Mouse (Mus musculus): ENCODE measurements at regions not wholly inside any gene's neighbourhood (a gene's known extent, or its start where the extent isn't known, plus 50 kb on each side); places are given as distances from the start of the nearest gene placed in this dataset.

DNA sequence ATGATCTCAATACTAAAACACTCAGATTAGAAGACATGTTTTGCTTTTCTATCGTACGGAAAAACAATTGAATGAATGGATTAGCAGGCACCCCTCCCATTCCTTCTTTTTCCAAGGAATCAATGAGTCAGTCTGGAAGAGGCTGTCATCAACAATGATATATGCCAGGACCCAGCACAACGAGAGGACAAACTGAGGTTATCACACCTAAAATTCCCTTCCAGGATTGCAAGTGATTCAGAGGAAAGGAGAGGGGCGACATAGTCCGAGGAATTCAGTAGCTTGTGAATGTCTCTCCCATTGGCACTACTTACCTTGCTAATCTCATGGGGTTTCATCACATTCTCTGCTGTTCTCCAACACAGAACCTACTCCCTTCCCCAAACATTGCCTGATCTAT is 620.1 kb upstream of the Mpdz start:
- TF ChIP-seq GATA1 (IDR thresholded peaks at IDR 0.05; ENCODE audit: low read depth, low read length) = no peak
- TF ChIP-seq TCF12 (IDR thresholded peaks at IDR 0.05; ENCODE audit: low read depth, low read length) = no peak
- no peak for TF ChIP-seq CHD2 (IDR thresholded peaks at IDR 0.05; ENCODE audit: low read length)
- TF ChIP-seq RAD21 (IDR thresholded peaks at IDR 0.05; ENCODE audit: low read depth, low read length) = no peak
- no peak for TF ChIP-seq BHLHE40 (IDR thresholded peaks at IDR 0.05; ENCODE audit: borderline replicate concordance, low read depth, low read length)
- Histone ChIP-seq H3K36me3 (ENCODE audit: control insufficient read depth in 1 of 2, insufficient read depth in 2 of 2, low read length in 2 of 2) (no peaks in the 10 kb centered on the region), H3K79me2 (ENCODE audit: control insufficient read depth, insufficient read depth, low read length, poor library complexity) (no peaks in the 10 kb centered on the region), H3K9me3 (replicated peaks; ENCODE audit: insufficient read depth, low read length) (no peaks in the 10 kb centered on the region), H3K9ac (ENCODE audit: control insufficient read depth, low read depth, low read length, poor library complexity, severe bottlenecking) (no peak overlapping the region), H3K4me3 (ENCODE audit: control insufficient read depth in 1 of 2, insufficient read depth in 1 of 2, low read depth in 2 of 2, low read length in 2 of 2) (no peak overlapping the region), H3K27me3 (ENCODE audit: control insufficient read depth in 1 of 2, insufficient read depth in 2 of 2, low read length in 2 of 2) (no peaks in the 10 kb centered on the region), H3K27ac (ENCODE audit: control insufficient read depth, low read depth, low read length) (no peak overlapping the region), H3K4me1 (ENCODE audit: control insufficient read depth in 1 of 2, insufficient read depth in 2 of 2, low read length in 2 of 2) (no peaks in the 10 kb centered on the region)
- no peak for DNase-seq (ENCODE audit: low read depth, low spot score)

DNA sequence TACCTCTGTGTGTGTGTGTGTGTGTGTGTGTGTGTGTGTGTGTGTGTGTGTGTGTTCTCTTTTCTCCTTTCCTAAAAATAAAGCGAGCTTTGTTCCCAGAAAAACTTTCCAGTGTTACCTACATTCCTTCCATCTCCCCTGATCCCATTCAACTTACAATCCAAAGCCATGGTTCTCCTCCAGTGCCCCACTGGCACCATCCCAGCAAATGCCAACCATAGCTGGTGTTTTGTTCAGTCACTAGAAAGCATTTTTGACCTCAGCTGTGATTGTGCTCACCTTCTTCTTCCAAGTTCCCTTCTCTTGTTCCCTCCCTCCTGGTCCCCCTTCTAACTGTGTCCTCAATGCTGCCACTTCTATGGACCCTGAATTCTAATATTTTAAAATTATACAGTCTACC is 614.1 kb upstream of the Mpdz start:
- TF ChIP-seq E2F4 (IDR thresholded peaks at IDR 0.05; ENCODE audit: borderline replicate concordance, low read depth, low read length) = no peak
- no peak for TF ChIP-seq TCF12 (IDR thresholded peaks at IDR 0.05; ENCODE audit: low read depth, low read length)
- no peak for TF ChIP-seq TAL1 (IDR thresholded peaks at IDR 0.05; ENCODE audit: low read length)
- TF ChIP-seq MAX (IDR thresholded peaks at IDR 0.05; ENCODE audit: low read length) = no peak
- no peak for TF ChIP-seq SIN3A (IDR thresholded peaks at IDR 0.05; ENCODE audit: low read length)
- no peak for TF ChIP-seq NELFE (IDR thresholded peaks at IDR 0.05; ENCODE audit: low read depth, low read length)
- no peak for TF ChIP-seq MEF2A (IDR thresholded peaks at IDR 0.05; ENCODE audit: extremely low read depth, insufficient replicate concordance, low read depth, low read length, poor library complexity, severe bottlenecking)
- no peak for TF ChIP-seq ZMIZ1 (IDR thresholded peaks at IDR 0.05; ENCODE audit: low read depth, low read length)
- TF ChIP-seq GATA1 (IDR thresholded peaks at IDR 0.05; ENCODE audit: low read depth, low read length) = no peak
- no peak for TF ChIP-seq ZNF384 (IDR thresholded peaks at IDR 0.05; ENCODE audit: low read depth, low read length)
- TF ChIP-seq SMC3 (IDR thresholded peaks at IDR 0.05; ENCODE audit: low read depth, low read length) = no peak
- TF ChIP-seq CTCF (IDR thresholded peaks at IDR 0.05 in 2 of 3, conservative IDR thresholded peaks at IDR 0.05 in 1 of 3; ENCODE audit: control insufficient read depth in 1 of 3, insufficient read depth in 1 of 3, low read depth in 2 of 3, low read length in 3 of 3, poor library complexity in 1 of 3, severe bottlenecking in 1 of 3) = no peak
- no peak for TF ChIP-seq GABPA (IDR thresholded peaks at IDR 0.05; ENCODE audit: low read depth, low read length)
- no peak for TF ChIP-seq MAZ (IDR thresholded peaks at IDR 0.05; ENCODE audit: low read depth, low read length)
- TF ChIP-seq ELF1 (IDR thresholded peaks at IDR 0.05; ENCODE audit: low read depth, low read length) = no peak
- DNase-seq (ENCODE audit: low read depth, low spot score) = no peak

More for the DNA sequence above, 614.1 kb upstream of the Mpdz start:
- H3K27ac ChIP-seq (ENCODE audit: control insufficient read depth, low read depth, low read length) = no peak overlapping the region
- no peaks in the 10 kb centered on the region for H3K4me1 ChIP-seq (ENCODE audit: control insufficient read depth in 1 of 2, insufficient read depth in 2 of 2, low read length in 2 of 2)
- no peak overlapping the region for H3K9ac ChIP-seq (ENCODE audit: control insufficient read depth, low read depth, low read length, poor library complexity, severe bottlenecking)
- H3K27me3 ChIP-seq (ENCODE audit: control insufficient read depth in 1 of 2, insufficient read depth in 2 of 2, low read length in 2 of 2) = no peaks in the 10 kb centered on the region
- H3K79me2 ChIP-seq (ENCODE audit: control insufficient read depth, insufficient read depth, low read length, poor library complexity) = no peaks in the 10 kb centered on the region
- no peak overlapping the region for H3K4me3 ChIP-seq (ENCODE audit: control insufficient read depth in 1 of 2, insufficient read depth in 1 of 2, low read depth in 2 of 2, low read length in 2 of 2)
- no peaks in the 10 kb centered on the region for H3K9me3 ChIP-seq (replicated peaks; ENCODE audit: insufficient read depth, low read length)
- H3K36me3 ChIP-seq (ENCODE audit: control insufficient read depth in 1 of 2, insufficient read depth in 2 of 2, low read length in 2 of 2) = no peaks in the 10 kb centered on the region

All from MEL (cell line).